Mouse (Mus musculus): ENCODE measurements around the gene Olfr739.

Gene Olfr739

DNA sequence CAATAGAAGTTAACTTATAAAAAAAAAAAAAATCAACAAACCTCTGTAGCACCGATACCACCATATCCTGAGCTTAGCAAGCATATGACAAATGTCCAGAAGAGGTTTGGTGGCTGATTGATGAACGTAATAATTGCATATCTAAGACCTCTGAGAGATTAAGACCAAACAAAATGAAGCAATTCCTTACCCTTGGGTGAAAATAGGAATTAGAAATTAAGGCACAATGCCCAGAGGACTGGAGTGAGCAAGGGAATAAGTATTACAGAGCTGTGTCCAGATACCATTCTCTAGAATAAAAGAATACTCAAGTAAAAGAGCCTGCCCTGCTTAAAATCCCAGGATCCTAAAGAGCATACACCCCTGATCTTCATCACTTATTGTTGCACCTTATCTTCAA is at the start of gene Olfr739:
Gene Olfr739 (plus strand): TSS at position 301 of the 400 bp plus-strand sequence.
- DNase-seq (ENCODE audit: low spot score in 2 of 2), result no peak

DNA sequence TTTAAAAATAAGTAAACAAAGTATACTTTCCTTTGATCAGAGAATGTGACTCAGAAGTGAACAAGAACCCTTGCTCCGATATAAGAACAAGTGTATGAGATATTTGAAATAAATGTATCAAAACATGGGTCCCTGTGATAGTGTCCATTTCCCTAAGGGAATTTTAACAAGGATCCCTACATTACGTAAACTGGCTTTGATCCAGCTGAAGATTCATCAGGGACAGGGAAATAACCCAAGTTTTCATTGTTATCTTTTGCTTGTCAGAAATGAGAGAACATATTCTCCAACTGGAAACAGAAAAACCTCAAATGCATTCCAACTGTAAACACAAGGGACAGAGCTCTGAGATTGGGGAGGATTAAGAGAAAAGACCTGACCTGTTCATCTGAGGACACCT is 37.6 kb upstream of the Olfr739 start, which contains the start of gene Olfr736:
Gene Olfr736 (plus strand): TSS at position 301 of the 400 bp plus-strand sequence.
- DNase-seq (ENCODE audit: low spot score in 2 of 2), result no peak

DNA sequence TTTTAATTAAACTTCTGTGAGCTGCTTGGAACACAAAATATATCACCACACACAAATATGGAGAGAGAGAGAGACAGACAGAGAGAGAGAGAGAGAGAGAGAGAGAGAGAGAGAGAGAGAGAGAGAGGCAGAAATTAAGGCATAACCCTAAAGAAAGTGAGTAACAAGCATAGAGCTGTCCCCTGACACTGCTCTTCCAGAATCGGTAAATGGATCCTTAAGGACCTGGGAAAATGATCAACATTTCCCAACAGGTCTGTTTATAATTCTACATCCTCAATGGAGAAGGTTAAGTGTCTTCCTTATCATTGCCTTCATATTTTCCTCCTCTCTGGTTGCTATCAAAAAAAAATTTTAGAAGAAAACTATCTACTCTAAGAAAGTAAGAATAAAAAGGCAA is 11.2 kb upstream of the Olfr739 start, which contains the start of gene Olfr738:
Gene Olfr738 (plus strand): TSS at position 301 of the 400 bp plus-strand sequence.
- DNase-seq (ENCODE audit: low spot score in 2 of 2), result no peak

DNA sequence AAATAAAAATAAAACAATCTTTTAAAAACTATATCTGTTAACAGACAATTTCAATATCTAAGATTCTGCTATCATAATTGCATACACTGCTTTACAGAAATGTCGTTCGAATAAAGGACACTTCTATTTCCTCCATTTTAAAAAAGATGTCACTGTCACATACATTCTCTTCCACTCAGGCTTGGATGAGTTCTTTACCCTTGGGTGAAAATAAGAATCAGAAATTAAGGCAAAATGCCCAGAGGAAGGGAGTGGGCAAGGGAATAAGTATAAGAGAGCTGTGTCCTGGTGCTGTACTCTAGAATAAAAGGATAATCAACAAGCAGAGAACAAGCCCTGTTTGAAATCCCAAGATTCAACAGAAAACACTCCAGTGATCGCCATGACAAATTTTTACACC is 26.8 kb downstream of the Olfr739 start, which contains the start of gene Olfr740:
Gene Olfr740 (plus strand): TSS at position 301 of the 400 bp plus-strand sequence.
- no peak for DNase-seq (ENCODE audit: low spot score in 2 of 2)

DNA sequence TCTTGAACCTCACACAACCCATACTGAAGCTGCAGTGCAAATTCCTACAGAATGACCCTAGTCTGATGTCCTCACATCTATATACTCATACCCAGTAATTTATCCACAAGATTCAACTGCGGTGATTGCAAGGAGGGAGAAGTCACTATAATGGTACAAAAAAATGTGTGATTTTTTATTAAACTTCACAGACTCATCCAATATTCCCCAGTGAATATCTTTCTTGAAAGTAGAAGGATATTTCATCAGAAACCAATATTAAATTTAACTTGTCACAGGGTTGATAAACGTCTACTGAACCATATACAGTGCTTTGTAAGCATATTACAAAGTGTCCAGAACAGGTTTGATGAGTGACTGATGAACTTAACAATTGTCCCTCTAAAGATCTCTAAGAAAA is 54.0 kb downstream of the Olfr739 start, which contains the start of gene Olfr741:
Gene Olfr741 (plus strand): TSS at position 301 of the 400 bp plus-strand sequence.
- no peak for DNase-seq (ENCODE audit: low spot score in 2 of 2)

All from thymus, postnatal 10 days (tissue).